Mouse (Mus musculus) E14TG2a.4 (cell line): ENCODE measurements around the gene Bpifc.

ENCODE experiments used
- CTCF ChIP-seq: conservative IDR thresholded peaks from 2 replicates; pipeline ENCODE4 v1.5.1; 2014; ENCODE audit warnings: low read length
- NANOG ChIP-seq: IDR thresholded peaks from 2 replicates; pipeline ENCODE4 v1.6.1; 2014; ENCODE audit warnings: borderline replicate concordance, low read length, mixed read lengths

- TF ChIP-seq CTCF, result no peak
- TF ChIP-seq NANOG, result no peak
These were observed 57.3 kb downstream of the Bpifc start for GRCm38 (mm10) chr10:85954429-85954828.
